Mouse (Mus musculus): ENCODE measurements around the gene Hoxc8. TPM values are rescaled to one million over a fixed set of nuclear protein-coding genes. Genes with fewer than 3 reads are reported as not detected.

Hoxc8 gene
- polyA plus RNA-seq, 1 experiment from 2014 or later = not detected

DNA sequence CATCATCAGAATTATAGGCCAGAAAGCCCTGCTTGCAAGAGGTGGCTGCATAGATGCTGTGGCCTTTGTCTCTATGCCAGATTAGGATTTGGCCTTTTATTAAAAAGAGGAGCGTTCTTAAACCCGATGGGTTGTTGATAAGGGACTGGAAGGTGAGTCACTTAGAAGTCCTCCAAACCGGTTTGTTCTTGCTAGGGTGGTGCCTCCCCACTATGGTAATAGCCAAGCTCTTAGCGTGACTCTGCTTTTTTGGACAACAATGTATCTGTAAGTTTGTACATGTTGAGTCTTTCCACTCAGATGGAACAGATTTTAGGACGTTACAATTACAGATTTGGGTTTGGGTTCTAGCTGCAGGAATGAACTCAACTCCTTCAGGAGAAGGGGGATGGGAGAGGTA, 51.2 kb downstream of the Hoxc8 start:
- Histone ChIP-seq H3K27ac (ENCODE audit: low read length) (no peak overlapping the region), H3K36me3 (ENCODE audit: control insufficient read depth, insufficient read depth) (no peaks in the 10 kb centered on the region), H3K9ac (ENCODE audit: low read length) (no peak overlapping the region), H3K9me3 (replicated peaks; ENCODE audit: control insufficient read depth, low read length) (no peaks in the 10 kb centered on the region), H3K4me2 (ENCODE audit: low read depth, low read length) (no peak overlapping the region), H3K4me1 (ENCODE audit: control insufficient read depth, insufficient read depth, low read length) (no peaks in the 10 kb centered on the region), H3K27me3 (ENCODE audit: control insufficient read depth, insufficient read depth, low read length) (peaks cover 93% of the 10 kb centered on the region), H3K4me3 (ENCODE audit: low read length) (no peak overlapping the region)
- WGBS = 25% methylated on average over 5 of the region's 5 CpGs
- ATAC-seq (replicated peaks; ENCODE audit: extremely low read depth, insufficient read depth, low FRiP score) = no peak

- Histone ChIP-seq H3K9me3 (replicated peaks; ENCODE audit: control insufficient read depth, low read length) (no peaks in the 10 kb centered on the region), H3K36me3 (ENCODE audit: control insufficient read depth, insufficient read depth) (no peaks in the 10 kb centered on the region), H3K4me1 (ENCODE audit: control insufficient read depth, insufficient read depth, low read length) (no peaks in the 10 kb centered on the region), H3K27ac (ENCODE audit: low read length) (no peak overlapping the region), H3K9ac (ENCODE audit: low read length) (no peak overlapping the region), H3K4me2 (ENCODE audit: low read depth, low read length) (no peak overlapping the region), H3K27me3 (ENCODE audit: control insufficient read depth, insufficient read depth, low read length) (peaks cover 91% of the 10 kb centered on the region), H3K4me3 (ENCODE audit: low read length) (no peak overlapping the region)
- ATAC-seq (replicated peaks; ENCODE audit: extremely low read depth, insufficient read depth, low FRiP score) = no peak
- 0% methylated on average over 1 of the region's 1 CpGs for WGBS
Measured at GRCm38 (mm10) chr15:103042209-103042608, 51.8 kb downstream of the Hoxc8 start.

MicroRNA genes within 50 kb of the gene (microRNA counts, 519-probe panel; counts per million panel counts)
- microRNA mmu-miR-615-3p (not detected), microRNA mmu-miR-615-5p (not detected)

Small RNA genes lying within 50 kb of the gene (microRNA-seq; reads per million reads assigned to microRNA genes)
- 13.2 reads per million, percentile 30 among the genes with 10 or more reads in this experiment for gene Mir196a-2
- gene Mir615 = 46.5 reads per million, percentile 43 among the genes with 10 or more reads in this experiment

Other genes with a start within 250 kb of the Hoxc8 start
- gene Hoxc13, start 69.5 kb upstream of the Hoxc8 start, polyA plus RNA-seq (2015; fragmentation: Nextera tagmentation; extraction: Ambion mirVana) = not detected in 2 replicates
- not detected in 2 replicates for gene Hoxc12, start 53.9 kb upstream of the Hoxc8 start, polyA plus RNA-seq (2015; fragmentation: Nextera tagmentation; extraction: Ambion mirVana)
- not detected in 2 replicates for gene Hoxc11, start 36.2 kb upstream of the Hoxc8 start, polyA plus RNA-seq (2015; fragmentation: Nextera tagmentation; extraction: Ambion mirVana)
- gene Hoxc10, start 23.8 kb upstream of the Hoxc8 start, polyA plus RNA-seq (2015; fragmentation: Nextera tagmentation; extraction: Ambion mirVana) = not detected in 2 replicates
- gene Hoxc5, start 23.2 kb upstream of the Hoxc8 start, polyA plus RNA-seq (2015; fragmentation: Nextera tagmentation; extraction: Ambion mirVana) = 0.11 and 0.14 TPM in 2 replicates
- not detected in 2 replicates for gene Hoxc9, start 14.2 kb upstream of the Hoxc8 start, polyA plus RNA-seq (2015; fragmentation: Nextera tagmentation; extraction: Ambion mirVana)
- gene Hoxc6, start 7.7 kb downstream of the Hoxc8 start, polyA plus RNA-seq (2015; fragmentation: Nextera tagmentation; extraction: Ambion mirVana) = 0.16 TPM in 1 of 2 replicates, not detected in the other
- 0.45 TPM in 2 replicates for gene Hoxc4, start 28.3 kb downstream of the Hoxc8 start, polyA plus RNA-seq (2015; fragmentation: Nextera tagmentation; extraction: Ambion mirVana)
- 14.9 and 17.1 TPM in 2 replicates for gene Smug1, start 176.5 kb downstream of the Hoxc8 start, polyA plus RNA-seq (2015; fragmentation: Nextera tagmentation; extraction: Ambion mirVana)
- gene Cbx5, start 249.2 kb downstream of the Hoxc8 start, polyA plus RNA-seq (2015; fragmentation: Nextera tagmentation; extraction: Ambion mirVana) = 70.4 and 81.2 TPM in 2 replicates
- gene Hnrnpa1, start 249.8 kb downstream of the Hoxc8 start, polyA plus RNA-seq (2015; fragmentation: Nextera tagmentation; extraction: Ambion mirVana) = 344 and 353 TPM in 2 replicates

Data from heart, embryonic 16.5 days (tissue).